Mouse (Mus musculus): ENCODE measurements around the gene Amhr2.

The Amhr2 gene

GRCm38 (mm10) chr15:102445146-102445545, at the start of gene Amhr2:
Gene Amhr2, plus strand, starts transcription at chr15:102445367.
- DNase-seq: no peak

GRCm38 (mm10) chr15:102398629-102399028, 46.5 kb upstream of the Amhr2 start:
- no peak for DNase-seq

- DNase-seq: peak; percentile 94 to 97
Observed at GRCm38 (mm10) chr15:102399229-102400221, 45.6 kb upstream of the Amhr2 start.

GRCm38 (mm10) chr15:102400476-102401045, 44.6 kb upstream of the Amhr2 start:
- DNase-seq: no peak

- DNase-seq: no peak
Observed at GRCm38 (mm10) chr15:102401278-102401677, 43.9 kb upstream of the Amhr2 start.

- no peak for DNase-seq
Observed at GRCm38 (mm10) chr15:102402210-102402609, 43.0 kb upstream of the Amhr2 start.

GRCm38 (mm10) chr15:102404608-102405488, 40.3 kb upstream of the Amhr2 start:
- DNase-seq: no peak

- peak; percentile 98 to 99 for DNase-seq
Observed at GRCm38 (mm10) chr15:102405489-102406195, 39.5 kb upstream of the Amhr2 start, which contains the start of gene Sp1. Gene Sp1, plus strand, starts transcription at chr15:102406143.

- peak; percentile 89 to 95 for DNase-seq
Observed at GRCm38 (mm10) chr15:102406196-102406911, 38.8 kb upstream of the Amhr2 start.

- no peak for DNase-seq
Observed at GRCm38 (mm10) chr15:102406912-102407580, 38.1 kb upstream of the Amhr2 start.

GRCm38 (mm10) chr15:102407681-102408557, 37.2 kb upstream of the Amhr2 start:
- peak in 1 of 2 experiments; percentile 20 for DNase-seq

- DNase-seq: no peak
Observed at GRCm38 (mm10) chr15:102408558-102409130, 36.5 kb upstream of the Amhr2 start.

- no peak for DNase-seq
Observed at GRCm38 (mm10) chr15:102409286-102409685, 35.9 kb upstream of the Amhr2 start.

- no peak for DNase-seq
Observed at GRCm38 (mm10) chr15:102411077-102411476, 34.1 kb upstream of the Amhr2 start.

- no peak for DNase-seq
Observed at GRCm38 (mm10) chr15:102413687-102414086, 31.5 kb upstream of the Amhr2 start.

- DNase-seq: no peak
Observed at GRCm38 (mm10) chr15:102417524-102417923, 27.6 kb upstream of the Amhr2 start.

GRCm38 (mm10) chr15:102420986-102421385, 24.2 kb upstream of the Amhr2 start:
- no peak for DNase-seq

- DNase-seq: peak in 1 of 2 experiments; percentile 48
Observed at GRCm38 (mm10) chr15:102421437-102421836, 23.7 kb upstream of the Amhr2 start.

GRCm38 (mm10) chr15:102423602-102424240, 21.4 kb upstream of the Amhr2 start:
- DNase-seq: no peak
